Mouse (Mus musculus): ENCODE data around the gene Msantd3. TPM values are rescaled to one million over a fixed set of nuclear protein-coding genes. Genes with fewer than 3 reads are reported as not detected.

The Msantd3 gene
- polyA plus RNA-seq, 1 experiment from 2014 or later = 20.8 TPM

GRCm38 (mm10) chr4:48610251-48610650, 70.5 kb downstream of the Msantd3 start:
- Histone ChIP-seq H3K9me3 (replicated peaks; ENCODE audit: control insufficient read depth, low read length) (no peaks in the 10 kb centered on the region), H3K9ac (ENCODE audit: low read length) (no peak overlapping the region), H3K4me3 (ENCODE audit: low read length) (no peak overlapping the region), H3K27ac (ENCODE audit: low read length) (no peak overlapping the region), H3K36me3 (ENCODE audit: control insufficient read depth, insufficient read depth) (peaks cover 5% of the 10 kb centered on the region; the same call in 1 of the 2 replicates), H3K4me1 (ENCODE audit: control insufficient read depth, insufficient read depth, low read length) (no peaks in the 10 kb centered on the region; the same call in 1 of the 2 replicates), H3K4me2 (ENCODE audit: low read depth, low read length) (no peak overlapping the region), H3K27me3 (ENCODE audit: control insufficient read depth, insufficient read depth, low read length) (no peaks in the 10 kb centered on the region)
- WGBS = 70% methylated on average over 6 of the region's 6 CpGs
- no peak for ATAC-seq (replicated peaks; ENCODE audit: extremely low read depth, insufficient read depth, low FRiP score)

Other genes starting within 250 kb of the Msantd3 start
- 29.4 and 32.3 TPM in 2 replicates for gene Tex10, start 66.5 kb upstream of the Msantd3 start, polyA plus RNA-seq (2015; fragmentation: Nextera tagmentation; extraction: Ambion mirVana)
- 8.4 and 23.5 TPM in 2 replicates for gene Tmeff1, start 45.2 kb downstream of the Msantd3 start, polyA plus RNA-seq (2015; fragmentation: Nextera tagmentation; extraction: Ambion mirVana)
- 20.8 and 27.6 TPM in 2 replicates for gene Cavin4, start 123.6 kb downstream of the Msantd3 start, polyA plus RNA-seq (2015; fragmentation: Nextera tagmentation; extraction: Ambion mirVana)

Measured in heart, embryonic 16.5 days (tissue).